Mouse (Mus musculus) E14TG2a.4 (cell line): Measurements from ENCODE around the gene Carnmt1.

Experiments
- CTCF ChIP-seq: conservative IDR thresholded peaks from 2 replicates; pipeline ENCODE4 v1.5.1; 2014; ENCODE audit warnings: low read length
- NANOG ChIP-seq: IDR thresholded peaks from 2 replicates; pipeline ENCODE4 v1.6.1; 2014; ENCODE audit warnings: borderline replicate concordance, low read length, mixed read lengths

- TF ChIP-seq CTCF: no peak
- TF ChIP-seq NANOG: no peak
These were observed 60.5 kb downstream of the Carnmt1 start for GRCm38 (mm10) chr19:18731077-18731476.
